Mouse (Mus musculus): ENCODE measurements around the gene Lfng. TPM values are rescaled to one million over a fixed set of nuclear protein-coding genes. Genes with fewer than 3 reads are reported as not detected.
A peak's percentile ranks its signal among the peaks of the same experiment; 100 is the strongest.

Lfng gene
- polyA plus RNA-seq (2015; fragmentation: Nextera tagmentation; extraction: Ambion mirVana) = 32.3 and 34.5 TPM in 2 replicates

DNA sequence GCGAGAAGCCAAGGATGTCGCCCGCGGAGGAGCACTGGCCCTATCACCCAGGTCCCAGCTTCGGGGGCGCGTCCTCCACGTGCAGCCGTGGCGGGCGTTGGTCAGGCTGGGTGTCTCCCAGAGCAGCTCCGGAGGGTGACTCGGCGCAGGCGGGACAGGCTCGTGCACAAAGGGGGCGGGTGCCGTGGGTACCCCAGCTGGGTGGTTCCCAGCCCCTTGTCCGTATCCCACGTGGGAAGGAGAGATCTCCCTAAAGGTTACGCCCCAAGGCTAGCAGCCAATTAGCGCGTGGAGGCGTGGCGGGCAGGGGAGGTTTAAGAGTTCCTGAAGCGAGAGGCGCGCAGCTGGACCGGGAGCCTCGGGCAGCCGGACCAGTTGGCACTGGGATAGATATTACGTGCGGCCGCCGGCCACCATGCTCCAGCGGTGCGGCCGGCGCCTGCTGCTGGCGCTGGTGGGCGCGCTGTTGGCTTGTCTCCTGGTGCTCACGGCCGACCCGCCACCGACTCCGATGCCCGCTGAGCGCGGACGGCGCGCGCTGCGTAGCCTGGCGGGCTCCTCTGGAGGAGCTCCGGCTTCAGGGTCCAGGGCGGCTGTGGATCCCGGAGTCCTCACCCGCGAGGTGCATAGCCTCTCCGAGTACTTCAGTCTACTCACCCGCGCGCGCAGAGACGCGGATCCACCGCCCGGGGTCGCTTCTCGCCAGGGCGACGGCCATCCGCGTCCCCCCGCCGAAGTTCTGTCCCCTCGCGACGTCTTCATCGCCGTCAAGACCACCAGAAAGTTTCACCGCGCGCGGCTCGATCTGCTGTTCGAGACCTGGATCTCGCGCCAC is at the start of gene Lfng:
Lfng (plus strand) TSS at position 320 of the 835 bp plus-strand sequence.
- WGBS = under 1% methylated on average over 91 of the region's 91 CpGs
- Histone ChIP-seq H3K4me1 (peaks cover 90% of the 10 kb centered on the region), H3K9me3 (replicated peaks) (no peaks in the 10 kb centered on the region), H3K4me2 (peak within 1 kb of the TSS; percentile 92), H3K9ac (peak within 1 kb of the TSS; percentile 65), H3K27me3 (peaks cover 7% of the 10 kb centered on the region; the same call in 1 of the 2 replicates), H3K27ac (peak within 1 kb of the TSS; percentile 95), H3K36me3 (peaks cover 2% of the 10 kb centered on the region), H3K4me3 (replicated peaks) (peak within 1 kb of the TSS; percentile 66)
- ATAC-seq (replicated peaks; ENCODE audit: low FRiP score) = peak; percentile 72

DNA sequence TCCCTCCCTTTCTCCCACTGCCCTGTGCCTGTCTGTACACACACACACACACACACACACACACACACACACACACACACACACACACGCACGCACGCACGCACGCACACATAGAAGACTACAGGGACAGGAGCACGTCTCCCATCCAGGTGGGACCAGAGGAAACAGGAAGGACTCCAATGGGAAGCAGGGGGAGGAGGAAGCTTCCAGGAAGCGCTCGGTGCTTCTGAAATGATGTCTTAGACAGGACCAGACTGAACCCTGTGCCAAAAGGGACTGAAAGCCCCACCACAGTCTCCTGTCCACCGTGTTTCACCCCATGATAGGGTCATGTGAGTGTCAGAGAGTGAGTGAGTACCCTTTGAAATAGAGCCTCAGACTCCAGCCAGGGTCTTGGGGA is 44.5 kb upstream of the Lfng start:
- ATAC-seq (replicated peaks; ENCODE audit: low FRiP score) = no peak
- WGBS = 71% methylated on average over 9 of the region's 9 CpGs

DNA sequence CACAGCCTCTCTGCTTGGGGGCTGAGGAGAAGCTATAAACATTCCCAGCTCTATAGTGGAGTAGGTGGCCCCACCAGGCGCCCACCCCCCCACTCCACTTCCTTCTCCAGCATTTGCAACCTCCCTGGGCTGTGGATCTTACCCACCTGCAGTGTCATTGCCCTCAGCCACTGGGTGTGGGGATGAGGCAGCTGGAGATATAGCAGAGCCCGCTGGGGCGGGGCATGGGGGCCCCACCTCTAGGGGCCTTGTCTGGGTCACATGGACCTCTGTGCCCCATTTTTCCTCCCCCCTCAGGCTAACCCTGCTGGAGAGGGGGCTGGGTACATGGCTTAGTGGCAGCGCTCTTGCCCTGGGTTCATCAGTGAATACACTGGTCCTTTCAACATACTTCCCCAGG is 42.2 kb upstream of the Lfng start, which contains the start of gene Grifin:
Grifin (minus strand) TSS at position 176 of the 400 bp plus-strand sequence.
- Histone ChIP-seq H3K4me1 (peaks cover 61% of the 10 kb centered on the region), H3K4me3 (replicated peaks) (no peak within 1 kb of the TSS), H3K9me3 (replicated peaks) (no peaks in the 10 kb centered on the region), H3K36me3 (no peaks in the 10 kb centered on the region), H3K9ac (no peak within 1 kb of the TSS), H3K4me2 (0 out of 2 replicates have a peak within 1 kb of the TSS, but pooled peaks have one; percentile 7), H3K27me3 (no peaks in the 10 kb centered on the region), H3K27ac (peak within 1 kb of the TSS; percentile 79)
- 90% methylated on average over 4 of the region's 4 CpGs for WGBS
- ATAC-seq (replicated peaks; ENCODE audit: low FRiP score) = peak; percentile 31

More for the DNA sequence above, 44.5 kb upstream of the Lfng start:
- Histone ChIP-seq H3K4me1 (peaks cover 46% of the 10 kb centered on the region), H3K9ac (no peak overlapping the region), H3K9me3 (replicated peaks) (no peaks in the 10 kb centered on the region), H3K36me3 (no peaks in the 10 kb centered on the region), H3K4me2 (no peak overlapping the region), H3K27ac (no peak overlapping the region), H3K27me3 (no peaks in the 10 kb centered on the region), H3K4me3 (replicated peaks) (no peak overlapping the region)

- peak; percentile 62 for ATAC-seq (replicated peaks; ENCODE audit: low FRiP score)
- Histone ChIP-seq H3K9me3 (replicated peaks) (no peaks in the 10 kb centered on the region), H3K9ac (no peak overlapping the region), H3K4me1 (peaks cover 61% of the 10 kb centered on the region), H3K4me3 (replicated peaks) (no peak overlapping the region), H3K27ac (peak overlapping the region; percentile 79), H3K36me3 (no peaks in the 10 kb centered on the region), H3K27me3 (no peaks in the 10 kb centered on the region), H3K4me2 (0 out of 2 replicates have a peak overlapping the region, but pooled peaks have one; percentile 7)
- WGBS = 39% methylated on average over 5 of the region's 5 CpGs
Measured at GRCm38 (mm10) chr5:140565451-140565850, 41.7 kb upstream of the Lfng start.

GRCm38 (mm10) chr5:140565856-140566255 is 41.3 kb upstream of the Lfng start:
- ATAC-seq (replicated peaks; ENCODE audit: low FRiP score) = peak; percentile 33
- Histone ChIP-seq H3K27me3 (no peaks in the 10 kb centered on the region), H3K9ac (no peak overlapping the region), H3K9me3 (replicated peaks) (no peaks in the 10 kb centered on the region), H3K4me3 (replicated peaks) (no peak overlapping the region), H3K4me2 (no peak overlapping the region), H3K4me1 (peaks cover 61% of the 10 kb centered on the region), H3K27ac (peak overlapping the region; percentile 79), H3K36me3 (no peaks in the 10 kb centered on the region)
- 62% methylated on average over 6 of the region's 6 CpGs for WGBS

- Histone ChIP-seq H3K27ac (peak overlapping the region; percentile 79), H3K9ac (no peak overlapping the region), H3K4me2 (no peak overlapping the region), H3K4me3 (replicated peaks) (no peak overlapping the region), H3K27me3 (no peaks in the 10 kb centered on the region), H3K36me3 (no peaks in the 10 kb centered on the region), H3K9me3 (replicated peaks) (no peaks in the 10 kb centered on the region), H3K4me1 (peaks cover 61% of the 10 kb centered on the region)
- 66% methylated on average over 4 of the region's 4 CpGs for WGBS
- ATAC-seq (replicated peaks; ENCODE audit: low FRiP score) = no peak
Measured at GRCm38 (mm10) chr5:140566271-140566670, 40.8 kb upstream of the Lfng start.

- Histone ChIP-seq H3K36me3 (no peaks in the 10 kb centered on the region), H3K4me1 (peaks cover 61% of the 10 kb centered on the region), H3K4me3 (replicated peaks) (no peak overlapping the region), H3K27ac (no peak overlapping the region; the same call in 1 of the 2 replicates), H3K9ac (no peak overlapping the region), H3K4me2 (no peak overlapping the region), H3K9me3 (replicated peaks) (no peaks in the 10 kb centered on the region), H3K27me3 (no peaks in the 10 kb centered on the region)
- ATAC-seq (replicated peaks; ENCODE audit: low FRiP score) = no peak
- 56% methylated on average over 11 of the region's 11 CpGs for WGBS
Measured at GRCm38 (mm10) chr5:140567321-140567720, 39.8 kb upstream of the Lfng start.

DNA sequence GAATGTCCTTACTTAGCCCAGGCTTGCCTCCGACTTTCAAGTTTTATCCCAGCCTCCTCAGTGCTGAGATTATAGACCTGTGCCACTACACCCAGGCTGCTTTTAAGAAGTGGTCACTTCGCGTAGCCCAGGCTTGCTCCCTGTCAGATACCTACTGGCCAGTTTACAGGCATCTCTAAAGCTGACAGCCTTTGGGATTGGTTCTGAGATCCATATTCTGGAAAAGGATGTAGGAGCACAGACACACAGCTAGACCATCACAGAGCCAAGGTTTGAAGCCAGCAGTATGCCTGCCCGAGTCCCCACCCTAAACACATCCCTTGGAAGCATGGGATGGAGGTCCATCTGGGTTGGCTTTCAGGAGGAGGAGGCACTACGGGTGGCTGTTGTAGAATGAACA is 39.4 kb upstream of the Lfng start:
- Histone ChIP-seq H3K9me3 (replicated peaks) (no peaks in the 10 kb centered on the region), H3K4me1 (peaks cover 62% of the 10 kb centered on the region), H3K9ac (no peak overlapping the region), H3K27ac (no peak overlapping the region), H3K27me3 (no peaks in the 10 kb centered on the region), H3K36me3 (no peaks in the 10 kb centered on the region), H3K4me3 (replicated peaks) (no peak overlapping the region), H3K4me2 (no peak overlapping the region)
- WGBS = 90% methylated on average over 5 of the region's 5 CpGs
- ATAC-seq (replicated peaks; ENCODE audit: low FRiP score) = no peak

DNA sequence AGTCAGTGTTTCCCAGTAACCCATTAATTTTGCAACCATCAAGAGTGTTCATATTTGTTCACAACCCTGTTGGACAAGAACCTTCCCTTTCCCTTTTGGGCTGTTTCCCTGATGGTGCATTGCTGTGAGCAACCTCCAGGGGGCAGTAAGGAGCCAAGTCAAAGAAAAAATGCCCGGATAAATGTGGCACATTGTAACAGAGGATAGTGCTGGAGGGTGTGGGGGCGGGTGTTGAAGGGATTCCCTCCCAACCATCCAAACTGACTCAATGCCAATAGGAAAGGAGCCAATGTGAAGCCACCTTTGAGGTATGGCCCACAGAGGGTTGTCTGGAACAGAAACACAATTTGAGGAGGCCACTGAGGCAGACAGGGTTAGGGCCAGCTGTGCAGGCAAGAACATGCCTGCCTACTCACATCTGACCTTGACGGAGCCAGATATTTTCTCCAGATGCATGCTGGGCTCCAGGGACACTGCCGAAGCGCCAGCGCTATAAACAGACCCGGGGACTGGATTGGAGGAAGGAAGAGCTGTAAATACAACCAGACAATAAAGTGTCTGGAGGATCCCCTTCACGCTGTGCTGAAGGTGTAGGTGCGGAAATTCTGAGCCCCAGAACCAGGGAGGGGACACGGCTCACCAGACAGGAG is 38.7 kb upstream of the Lfng start:
- WGBS = 15% methylated on average over 10 of the region's 10 CpGs
- H3K4me2 ChIP-seq = peak overlapping the region; percentile 39
- H3K9ac ChIP-seq = 0 out of 2 replicates have a peak overlapping the region, but pooled peaks have one; percentile 29
- H3K27me3 ChIP-seq = no peaks in the 10 kb centered on the region
- H3K9me3 ChIP-seq (replicated peaks) = no peaks in the 10 kb centered on the region
- H3K27ac ChIP-seq = peak overlapping the region; percentile 45; the same call in 1 of the 2 replicates
- ATAC-seq (replicated peaks; ENCODE audit: low FRiP score) = no peak
- peaks cover 61% of the 10 kb centered on the region for H3K4me1 ChIP-seq
- no peak overlapping the region for H3K4me3 ChIP-seq (replicated peaks)
- H3K36me3 ChIP-seq = no peaks in the 10 kb centered on the region

- Histone ChIP-seq H3K27me3 (no peaks in the 10 kb centered on the region), H3K27ac (no peak overlapping the region), H3K9me3 (replicated peaks) (no peaks in the 10 kb centered on the region), H3K36me3 (no peaks in the 10 kb centered on the region), H3K4me3 (replicated peaks) (no peak overlapping the region), H3K4me1 (peaks cover 58% of the 10 kb centered on the region), H3K9ac (no peak overlapping the region), H3K4me2 (no peak overlapping the region)
- ATAC-seq (replicated peaks; ENCODE audit: low FRiP score) = no peak
- WGBS = 80% methylated on average over 16 of the region's 16 CpGs
Measured at GRCm38 (mm10) chr5:140569032-140569595, 38.0 kb upstream of the Lfng start.

DNA sequence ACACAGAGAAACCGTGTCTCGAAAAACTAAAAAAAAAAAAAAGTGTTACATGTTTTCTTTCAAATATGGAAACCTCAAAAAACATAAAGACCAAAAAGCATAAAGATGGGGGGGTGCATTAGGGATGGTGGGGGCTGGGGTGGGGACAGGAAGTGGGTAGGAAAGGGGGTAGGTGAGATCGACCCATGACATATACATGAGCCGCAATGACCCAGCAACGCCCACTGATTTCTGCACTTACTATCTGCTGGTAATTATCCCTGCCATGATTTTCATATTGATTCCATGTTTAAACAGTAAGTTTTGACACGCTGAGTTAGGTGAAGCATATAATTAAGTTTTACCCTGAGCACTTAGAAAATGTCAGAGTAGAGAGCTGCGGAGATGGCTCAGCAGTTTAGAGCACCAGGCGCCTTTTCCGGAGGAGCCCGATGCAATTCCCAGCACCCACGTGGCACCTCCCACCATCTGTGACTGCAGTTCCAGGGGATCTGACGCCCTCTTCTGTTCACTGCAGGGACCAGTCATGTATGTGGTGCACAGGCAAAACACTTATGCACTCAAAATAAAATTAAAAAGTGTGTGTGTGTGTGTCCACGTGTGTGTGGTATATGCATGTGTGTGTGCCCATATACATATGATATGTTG is 36.8 kb upstream of the Lfng start:
- Histone ChIP-seq H3K9me3 (replicated peaks) (no peaks in the 10 kb centered on the region), H3K4me2 (no peak overlapping the region), H3K36me3 (no peaks in the 10 kb centered on the region), H3K27ac (no peak overlapping the region), H3K4me3 (replicated peaks) (no peak overlapping the region), H3K9ac (no peak overlapping the region), H3K4me1 (peaks cover 49% of the 10 kb centered on the region), H3K27me3 (no peaks in the 10 kb centered on the region)
- no peak for ATAC-seq (replicated peaks; ENCODE audit: low FRiP score)
- 92% methylated on average over 13 of the region's 13 CpGs for WGBS
